Mouse (Mus musculus): ENCODE measurements at regions not wholly inside any gene's neighbourhood (a gene's known extent, or its start where the extent isn't known, plus 50 kb on each side); places are given as distances from the start of the nearest gene placed in this dataset.

DNA sequence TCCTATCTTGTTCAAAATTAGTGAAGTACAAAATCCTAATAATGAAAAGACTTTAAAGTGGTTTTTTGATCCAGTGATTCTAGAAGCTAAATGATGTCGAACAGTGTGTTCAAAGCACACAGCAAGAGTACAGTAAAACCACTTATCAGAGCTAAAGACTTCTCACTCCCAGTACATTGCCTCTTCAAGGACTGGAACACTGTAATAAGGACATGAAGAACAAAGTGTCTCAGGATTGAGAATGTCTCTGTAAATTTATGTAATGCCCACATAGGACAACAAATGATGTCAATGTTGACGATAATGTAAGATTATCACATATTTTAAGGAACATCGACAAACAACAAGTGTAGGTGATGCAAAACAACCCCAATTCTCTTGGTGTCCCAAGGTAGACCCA lies 78.1 kb upstream of the Zpld1 start:
- no peak for TF ChIP-seq CTCF (IDR thresholded peaks at IDR 0.05; ENCODE audit: borderline replicate concordance, control insufficient read depth, extremely low read depth, insufficient read depth, low read length, poor library complexity)
- no peak for TF ChIP-seq POLR2A (IDR thresholded peaks at IDR 0.05; ENCODE audit: control insufficient read depth, extremely low read depth, insufficient read depth, low read length, poor library complexity)
